Mouse (Mus musculus): ENCODE results near the gene Wdr35.

Wdr35 gene

DNA sequence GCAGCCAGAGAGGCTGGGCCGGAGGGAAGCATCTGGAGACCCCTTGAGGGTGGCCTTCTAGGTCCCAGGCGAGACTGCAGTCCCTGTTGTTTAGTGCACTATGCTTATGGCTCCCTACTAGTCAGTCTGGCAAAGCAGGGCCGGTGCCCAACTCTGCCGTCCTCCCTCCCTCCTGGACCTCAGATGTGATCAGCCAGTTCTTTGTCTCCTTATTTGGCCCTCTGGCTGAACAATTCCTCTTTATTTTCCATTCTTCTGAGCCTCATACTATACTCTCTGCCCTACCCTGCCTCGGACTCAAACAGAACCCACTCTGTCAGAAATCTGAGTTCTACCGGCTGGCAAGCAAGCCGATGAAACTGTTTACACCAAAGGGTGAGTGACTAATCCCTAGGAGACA is 79.7 kb downstream of the Wdr35 start:
- DNase-seq (ENCODE audit: low spot score): no peak

DNA sequence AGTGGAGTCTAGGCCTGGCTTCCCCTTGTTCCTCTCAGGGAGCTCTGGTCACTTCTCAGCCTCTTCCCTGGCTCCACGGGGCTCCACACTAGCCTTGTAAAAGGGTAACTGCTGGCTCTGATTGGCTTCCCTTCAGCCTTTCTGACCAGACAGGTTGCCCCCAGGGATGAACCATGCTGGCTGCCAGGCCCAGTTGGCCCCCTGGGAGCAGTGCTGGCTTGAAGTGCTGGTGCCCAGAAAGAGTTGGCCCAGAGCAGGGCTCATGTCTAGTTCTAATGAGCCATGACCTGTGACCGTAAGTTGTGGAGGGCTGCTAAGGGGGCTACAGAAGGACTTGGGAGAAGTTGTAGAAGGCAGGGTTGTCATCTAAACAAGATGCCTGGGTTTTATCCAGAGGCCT is 80.3 kb downstream of the Wdr35 start:
- DNase-seq (ENCODE audit: low spot score): no peak

DNA sequence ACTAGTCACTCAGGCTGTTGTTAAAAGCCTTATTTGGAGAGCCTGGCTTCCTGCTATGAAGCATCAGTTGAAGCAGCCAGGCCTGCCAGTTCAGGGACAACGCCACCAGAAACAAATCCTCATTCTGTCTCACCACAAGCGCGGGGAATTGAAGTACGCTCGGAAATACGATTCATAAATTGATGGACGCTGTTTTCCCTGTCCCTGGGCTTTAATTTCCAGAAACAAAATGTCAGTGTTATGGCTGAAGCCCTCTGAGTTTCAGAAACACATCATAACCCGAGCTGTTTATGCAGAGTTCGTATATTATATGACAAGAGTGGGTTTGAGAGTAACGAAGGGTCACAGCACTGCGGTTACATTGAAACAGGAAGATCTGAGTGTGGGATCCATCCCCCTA is 81.6 kb downstream of the Wdr35 start:
- no peak for DNase-seq (ENCODE audit: low spot score)

DNA sequence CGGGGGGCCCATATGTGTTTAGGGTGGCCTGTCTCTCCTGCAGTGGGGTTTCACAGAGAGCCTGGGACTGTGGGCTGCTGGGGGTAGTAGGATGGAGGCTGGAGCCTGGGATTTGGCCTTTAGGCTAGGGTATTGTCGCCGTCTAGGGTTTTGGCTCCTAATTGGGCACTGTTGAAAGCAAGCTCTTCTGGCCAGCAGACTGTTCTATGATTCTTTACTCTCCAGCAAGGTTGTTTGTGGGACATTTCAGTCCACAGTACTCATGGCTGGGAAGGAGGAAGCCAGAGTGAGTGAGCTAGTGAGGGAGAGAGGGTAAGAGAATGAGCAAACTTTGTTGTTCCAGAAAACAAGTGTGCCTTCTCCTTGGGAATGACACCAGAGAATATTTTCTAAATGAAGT is 85.8 kb downstream of the Wdr35 start:
- no peak for DNase-seq (ENCODE audit: low spot score)

DNA sequence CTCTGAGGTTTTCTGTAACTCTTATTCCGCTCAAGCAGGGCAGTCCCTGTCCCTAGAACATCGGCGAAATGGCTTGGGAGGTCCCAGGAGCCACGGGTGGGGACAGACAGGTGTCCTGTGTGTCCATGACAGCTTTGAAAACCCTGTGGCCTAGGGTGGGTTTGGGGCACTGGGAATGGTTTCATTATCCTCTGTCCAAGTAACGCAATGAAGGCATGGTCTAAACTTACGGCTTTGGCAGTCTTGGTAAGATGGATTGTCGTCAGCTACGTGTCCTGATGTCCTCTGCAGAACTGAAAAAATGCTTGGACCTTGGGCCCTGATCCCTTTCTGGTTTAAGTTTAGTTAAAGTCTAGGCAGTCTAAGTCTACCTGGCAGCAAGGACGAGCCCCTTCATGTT is 86.3 kb downstream of the Wdr35 start:
- no peak for DNase-seq (ENCODE audit: low spot score)

DNA sequence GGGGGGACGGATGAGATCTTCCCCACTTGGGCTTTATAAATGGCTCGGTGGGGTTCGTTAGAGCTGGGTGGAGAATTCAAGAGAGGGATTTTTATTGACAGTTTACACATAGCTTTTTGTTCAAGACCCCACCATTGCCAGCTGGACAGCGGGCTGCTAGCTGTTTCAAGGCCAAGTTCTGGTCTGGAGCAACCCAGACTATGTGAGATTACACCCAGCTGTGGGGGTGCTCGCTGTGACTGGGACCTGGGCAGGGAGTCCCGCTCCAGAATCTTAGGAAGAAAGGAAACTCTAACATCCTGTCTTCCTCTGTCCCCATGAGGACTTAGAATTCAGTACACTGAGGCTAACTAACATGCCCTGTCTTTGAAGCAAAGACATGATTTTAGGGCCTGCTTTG is 89.9 kb downstream of the Wdr35 start:
- DNase-seq (ENCODE audit: low spot score): peak; percentile 22

DNA sequence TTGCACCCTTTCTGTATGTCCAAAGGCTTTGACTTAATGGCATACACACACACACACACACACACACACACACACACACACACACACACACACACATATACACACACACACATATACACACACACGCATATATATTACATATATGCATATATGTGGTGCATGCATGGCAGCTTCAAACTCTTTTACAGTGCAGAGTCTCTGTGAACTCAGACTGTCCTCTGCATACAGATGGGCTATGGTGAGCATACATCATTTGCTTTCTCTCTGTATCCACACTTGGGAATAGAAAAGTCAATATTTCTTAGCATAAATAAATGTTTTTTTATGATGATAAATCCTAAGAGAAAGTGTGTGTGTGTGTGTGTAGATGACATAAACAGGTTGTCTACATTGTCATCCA is 97.4 kb downstream of the Wdr35 start:
- no peak for DNase-seq (ENCODE audit: low spot score)

DNA sequence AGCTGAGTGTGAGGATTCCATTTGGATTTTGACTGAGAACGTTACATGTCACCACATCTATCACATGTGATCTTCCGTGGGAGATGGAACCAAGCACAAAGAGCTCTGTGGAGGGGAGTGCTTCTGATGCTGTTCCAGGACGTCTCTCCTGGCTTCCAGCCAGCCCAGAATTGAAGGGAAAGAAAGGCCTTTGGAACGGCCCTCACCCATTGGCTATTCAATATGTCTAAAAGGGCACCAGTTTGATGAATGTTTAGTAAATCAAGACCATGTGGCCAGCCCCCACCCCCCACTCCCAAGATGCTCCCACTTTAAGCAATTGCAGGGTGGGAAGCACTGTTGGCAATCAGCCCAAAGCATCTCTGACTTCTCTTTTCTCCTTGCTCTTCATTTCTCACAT is 97.8 kb downstream of the Wdr35 start:
- no peak for DNase-seq (ENCODE audit: low spot score)

DNA sequence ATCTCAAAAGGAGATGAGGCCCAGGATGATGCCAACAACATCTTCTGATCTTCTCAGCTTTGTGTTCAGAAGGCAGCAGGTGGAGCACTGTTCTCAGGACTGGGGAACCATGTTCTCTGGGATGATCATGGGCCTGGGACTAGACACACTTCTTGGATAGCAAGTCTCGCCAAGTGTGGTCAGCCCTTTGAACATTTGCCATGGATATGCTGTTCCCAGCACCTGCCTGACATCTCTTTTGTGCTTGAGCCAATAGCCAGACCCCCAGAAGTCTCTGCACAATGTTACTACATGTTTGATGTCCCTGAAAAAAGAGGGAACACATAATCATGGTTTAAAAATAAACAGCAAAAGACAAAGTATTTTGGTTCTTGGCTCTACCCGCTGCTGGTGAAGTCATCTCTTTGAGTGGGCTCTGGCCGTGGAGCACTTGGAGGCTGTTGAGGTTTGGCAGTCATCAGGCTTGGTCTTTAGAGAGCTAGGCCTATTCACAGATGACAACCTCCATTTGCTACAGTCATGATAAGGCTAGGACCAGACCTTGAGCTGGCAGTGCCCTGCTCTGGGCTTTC is 103.9 kb downstream of the Wdr35 start:
- no peak for DNase-seq (ENCODE audit: low spot score)

Data from urinary bladder, postnatal 14 days (tissue).